Mouse (Mus musculus) liver, embryonic 12.5 days (tissue): ENCODE data around the gene Crispld2. TPM values are rescaled to one million over a fixed set of nuclear protein-coding genes. Genes with fewer than 3 reads are reported as not detected.

ENCODE experiments used
- ATAC-seq: fragments of 200-750 bp; cut with Nextera tagmentation; 2 replicates; pipeline ENCODE4 v1.8.0; 2017; ENCODE audit warnings: moderate number of reproducible peaks, mild to moderate bottlenecking, moderate library complexity
- H3K27ac ChIP-seq: fragments of 300-500 bp; sonication (generic); 2 replicates; pipeline ENCODE4 v1.5.1; 2016; ENCODE audit warnings: mild to moderate bottlenecking
- H3K27me3 ChIP-seq: fragments of 300-500 bp; sonication (generic); replicated peaks from 2 replicates; pipeline ENCODE4 v1.6.1; 2016; ENCODE audit warnings: mild to moderate bottlenecking, moderate library complexity
- H3K36me3 ChIP-seq: fragments of 300-500 bp; sonication (generic); 2 replicates; pipeline ENCODE4 v1.6.1; 2016; ENCODE audit warnings: mild to moderate bottlenecking, moderate library complexity
- H3K4me1 ChIP-seq: fragments of 300-500 bp; sonication (generic); 2 replicates; pipeline ENCODE4 v1.6.1; 2016
- H3K4me2 ChIP-seq: fragments of 300-500 bp; sonication (generic); 2 replicates; pipeline ENCODE4 v1.6.1; 2016; ENCODE audit warnings: mild to moderate bottlenecking, moderate library complexity
- H3K4me3 ChIP-seq: fragments of 300-500 bp; sonication (generic); 2 replicates; pipeline ENCODE4 v1.5.1; 2016; ENCODE audit warnings: mild to moderate bottlenecking, moderate library complexity
- H3K9ac ChIP-seq: fragments of 300-500 bp; sonication (generic); 2 replicates; pipeline ENCODE4 v1.6.1; 2016; ENCODE audit warnings: mild to moderate bottlenecking, moderate library complexity
- H3K9me3 ChIP-seq: fragments of 300-500 bp; sonication (generic); replicated peaks from 2 replicates; pipeline ENCODE4 v1.6.1; 2016; ENCODE audit warnings: mild to moderate bottlenecking, moderate library complexity
- WGBS: fragments of 180-500 bp; shearing (Covaris S2); methylation state at CpG from one replicate; pipeline ENCODE4 v1.1.7; 2016; ENCODE audit not compliant: insufficient replicate concordance; 5-methylcytosine and 5-hydroxymethylcytosine counted together
- polyA plus RNA-seq: library from polyadenylated mRNA; unstranded; fragments of >200 nt; fragmentation: Nextera tagmentation; extraction: Ambion mirVana; gene quantifications from 2 replicates; pipeline ENCODE4 v1.2.1, GENCODE M21; 2016

The Crispld2 gene
- polyA plus RNA-seq, 1 experiment from 2014 or later, result 2.1 TPM

- Histone ChIP-seq H3K9me3 (no peaks in the 10 kb centered on the region), H3K4me3 (peak within 1 kb of the TSS; percentile 83)
- peak; percentile 80 for ATAC-seq
Measured at GRCm38 (mm10) chr8:120101068-120101972, 109.1 kb downstream of the Crispld2 start, which contains the start of gene Zdhhc7. Zdhhc7 (minus strand) TSS chr8:120101482.

More at GRCm38 (mm10) chr8:120101068-120101972, 109.1 kb downstream of the Crispld2 start, which contains the start of gene Zdhhc7:
- WGBS, result under 1% methylated on average over 86 of the region's 88 CpGs
- H3K4me2 ChIP-seq, result peak within 1 kb of the TSS; percentile 89
- peaks cover 59% of the 10 kb centered on the region for H3K4me1 ChIP-seq
- H3K27me3 ChIP-seq, result no peaks in the 10 kb centered on the region
- 0 out of 2 replicates have a peak, but pooled peaks cover 8% of the 10 kb centered on the region for H3K36me3 ChIP-seq
- H3K9ac ChIP-seq, result peak within 1 kb of the TSS; percentile 84
- H3K27ac ChIP-seq, result peak within 1 kb of the TSS; percentile 72

Other genes starting within 250 kb of the Crispld2 start
- 6.1 and 6.7 TPM in 2 replicates for gene Tldc1, start 214.0 kb upstream of the Crispld2 start, polyA plus RNA-seq
- 46.5 and 49.5 TPM in 2 replicates for gene Cotl1, start 151.9 kb upstream of the Crispld2 start, polyA plus RNA-seq
- 7.0 and 7.7 TPM in 2 replicates for gene Klhl36, start 130.2 kb upstream of the Crispld2 start, polyA plus RNA-seq
- 124 and 136 TPM in 2 replicates for gene Usp10, start 82.1 kb upstream of the Crispld2 start, polyA plus RNA-seq
- gene Gm20388, start 81.6 kb upstream of the Crispld2 start, polyA plus RNA-seq, result not detected in 2 replicates
- 26.0 and 26.1 TPM in 2 replicates for gene Zdhhc7, start 109.0 kb downstream of the Crispld2 start, polyA plus RNA-seq
- 1.8 and 2.5 TPM in 2 replicates for gene 6430548M08Rik, start 121.7 kb downstream of the Crispld2 start, polyA plus RNA-seq
- not detected in 2 replicates for gene Fam92b, start 185.0 kb downstream of the Crispld2 start, polyA plus RNA-seq
- gene Gse1, start 236.0 kb downstream of the Crispld2 start, polyA plus RNA-seq, result 14.5 and 15.9 TPM in 2 replicates